Mouse (Mus musculus) heart, postnatal 0 days (tissue): Measurements from ENCODE around the gene Lck. TPM values are rescaled to one million over a fixed set of nuclear protein-coding genes. Genes with fewer than 3 reads are reported as not detected.
"Not testable (repeated sequence)": the region's sequence is repeated elsewhere in the genome, so short reads cannot be mapped to it uniquely, and the experiment has no call there.

Experiments
- ATAC-seq: fragments of 200-750 bp; cut with Nextera tagmentation; 2 replicates; pipeline ENCODE4 v1.8.0; 2017; ENCODE audit warnings: low read depth, moderate number of reproducible peaks, moderate library complexity; ENCODE audit not compliant: insufficient read depth
- DNase-seq: peaks from one replicate; pipeline ENCODE4 v3.0.0-alpha.2; 2016; ENCODE audit warnings: low spot score
- H3K27ac ChIP-seq: fragments of 300-500 bp; sonication (generic); 2 replicates; pipeline ENCODE4 v1.5.1; 2014; ENCODE audit warnings: low read depth, mild to moderate bottlenecking
- H3K27me3 ChIP-seq: fragments of 300-500 bp; sonication (generic); 2 replicates; pipeline ENCODE4 v1.6.1; 2014; ENCODE audit warnings: low read length, mixed read lengths; ENCODE audit not compliant: control insufficient read depth, insufficient read depth
- H3K36me3 ChIP-seq: fragments of 300-500 bp; sonication (generic); replicated peaks from 2 replicates; pipeline ENCODE4 v1.6.1; 2014; ENCODE audit warnings: low read length, mixed read lengths; ENCODE audit not compliant: control insufficient read depth, insufficient read depth
- H3K4me1 ChIP-seq: fragments of 300-500 bp; sonication (generic); 2 replicates; pipeline ENCODE4 v1.6.1; 2014; ENCODE audit warnings: antibody characterized with exemption; ENCODE audit not compliant: control insufficient read depth, insufficient read depth
- H3K4me2 ChIP-seq: fragments of 300-500 bp; sonication (generic); 2 replicates; pipeline ENCODE4 v1.6.1; 2014; ENCODE audit warnings: low read depth, mild to moderate bottlenecking, low read length, moderate library complexity
- H3K4me3 ChIP-seq: fragments of 300-500 bp; sonication (generic); 2 replicates; pipeline ENCODE4 v1.5.1; 2014; ENCODE audit warnings: low read depth, low read length
- H3K9ac ChIP-seq: fragments of 300-500 bp; sonication (generic); replicated peaks from 2 replicates; pipeline ENCODE4 v1.6.1; 2014; ENCODE audit warnings: low read depth, low read length, mixed read lengths
- H3K9me3 ChIP-seq: fragments of 300-500 bp; sonication (generic); replicated peaks from 2 replicates; pipeline ENCODE4 v1.6.1; 2016; ENCODE audit warnings: low read length; ENCODE audit not compliant: control insufficient read depth
- CTCF ChIP-seq: IDR thresholded peaks from 2 replicates; pipeline ENCODE4 v1.5.1; 2016; ENCODE audit warnings: antibody characterized with exemption, control low read depth, low read depth
- EP300 ChIP-seq: IDR thresholded peaks from 2 replicates; pipeline ENCODE4 v1.6.1; 2016; ENCODE audit warnings: antibody characterized with exemption, low read depth
- WGBS: fragments of 180-500 bp; shearing (Covaris S2); extraction: QIAGEN DNeasy Blood & Tissue Kit; methylation state at CpG from one replicate; pipeline ENCODE4 v1.1.7; 2014; 5-methylcytosine and 5-hydroxymethylcytosine counted together
- polyA plus RNA-seq: library from polyadenylated mRNA; unstranded; fragments of >200 nt; fragmentation: Nextera tagmentation; extraction: Ambion mirVana; gene quantifications from 2 replicates; pipeline ENCODE4 v1.2.1, GENCODE M21; 2015
- total RNA-seq: library from RNA; depleted of rRNA; stranded (reverse); fragments of >200 nt; gene quantifications from 2 replicates; pipeline ENCODE4 v1.2.3, GENCODE M21; 2014; ENCODE audit warnings: low replicate concordance

Lck gene
- total and polyA plus RNA-seq, 2 experiments from 2014 or later: 0.71 to 2.0 TPM

DNA sequence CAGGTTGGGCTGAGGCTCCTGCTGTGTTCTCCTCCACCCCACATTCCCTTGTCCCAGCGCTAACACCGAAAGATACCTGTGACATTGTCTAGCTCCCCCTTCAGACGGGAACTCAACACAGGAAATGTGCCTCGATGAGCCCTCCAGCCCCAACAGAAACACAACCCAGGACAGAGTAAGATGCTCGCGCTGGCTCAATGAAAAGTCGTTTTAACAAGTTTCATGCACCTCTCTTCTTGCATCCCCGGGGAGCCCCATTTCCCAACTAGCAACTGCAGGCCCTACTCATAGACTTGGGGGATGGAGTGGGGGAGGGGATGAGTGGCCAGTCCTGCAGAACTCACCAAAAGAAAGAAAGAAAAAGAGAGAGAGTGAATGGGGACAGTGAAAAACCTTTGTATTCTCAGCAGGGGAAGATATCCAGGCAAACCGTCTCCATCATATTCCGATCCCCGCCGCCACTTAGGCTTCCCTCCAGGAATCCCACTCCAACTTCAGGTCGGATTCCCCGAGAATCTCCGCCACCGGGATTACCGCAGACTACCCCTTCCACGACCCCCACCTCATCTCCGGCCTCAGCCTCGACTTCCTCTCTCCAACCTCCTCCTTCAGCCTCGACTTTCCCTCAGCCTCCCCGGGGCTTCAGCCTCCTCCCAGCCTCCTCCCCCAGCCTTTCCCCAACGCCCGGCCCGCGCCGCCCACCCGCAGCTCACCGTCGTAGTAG lies 31.4 kb downstream of the Lck start:
- DNase-seq: no peak
- no peaks in the 10 kb centered on the region for H3K9me3 ChIP-seq
- peak overlapping the region; percentile 79 for H3K4me2 ChIP-seq
- peaks cover 13% of the 10 kb centered on the region for H3K4me1 ChIP-seq
- no peak for TF ChIP-seq EP300
- peak; percentile 17; the same call in 1 of the 2 replicates for TF ChIP-seq CTCF
- WGBS: 1% methylated on average over 30 of the region's 30 CpGs
- peak overlapping the region; percentile 85 for H3K4me3 ChIP-seq
- H3K9ac ChIP-seq: peak overlapping the region; percentile 89
- peak; percentile 3; the same call in 1 of the 2 replicates for ATAC-seq
- peak overlapping the region; percentile 76 for H3K27ac ChIP-seq
- H3K27me3 ChIP-seq: no peaks in the 10 kb centered on the region
- H3K36me3 ChIP-seq: peaks cover 5% of the 10 kb centered on the region; the same call in 1 of the 2 replicates

DNA sequence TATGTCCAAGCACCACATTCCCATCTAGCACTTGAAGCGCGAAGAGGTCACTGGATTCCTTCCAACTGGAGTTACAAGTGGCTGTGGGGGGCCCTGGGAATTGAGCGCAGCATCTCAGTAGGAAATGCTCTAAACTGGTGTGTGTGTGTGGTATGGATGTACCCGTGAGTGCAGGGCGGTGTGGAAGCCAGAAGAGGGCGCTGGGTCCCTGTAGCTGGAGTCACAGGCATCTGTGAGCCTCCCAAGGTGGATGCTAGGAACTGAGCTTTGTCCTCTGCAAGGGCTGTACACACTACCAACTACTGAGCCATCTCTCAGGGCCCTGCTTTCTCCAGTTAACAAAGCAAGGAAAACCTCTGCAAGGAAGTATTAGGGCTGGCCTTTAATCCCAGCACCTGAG lies 33.4 kb downstream of the Lck start:
- ATAC-seq (no peak), DNase-seq (no peak)
- Histone ChIP-seq H3K4me3 (no peak overlapping the region), H3K36me3 (peaks cover 5% of the 10 kb centered on the region; the same call in 1 of the 2 replicates), H3K9me3 (no peaks in the 10 kb centered on the region), H3K27ac (no peak overlapping the region), H3K9ac (no peak overlapping the region), H3K4me1 (peaks cover 13% of the 10 kb centered on the region), H3K4me2 (no peak overlapping the region), H3K27me3 (no peaks in the 10 kb centered on the region)
- WGBS: 65% methylated on average over 6 of the region's 6 CpGs
- peak; percentile 29 for TF ChIP-seq CTCF
- no peak for TF ChIP-seq EP300

DNA sequence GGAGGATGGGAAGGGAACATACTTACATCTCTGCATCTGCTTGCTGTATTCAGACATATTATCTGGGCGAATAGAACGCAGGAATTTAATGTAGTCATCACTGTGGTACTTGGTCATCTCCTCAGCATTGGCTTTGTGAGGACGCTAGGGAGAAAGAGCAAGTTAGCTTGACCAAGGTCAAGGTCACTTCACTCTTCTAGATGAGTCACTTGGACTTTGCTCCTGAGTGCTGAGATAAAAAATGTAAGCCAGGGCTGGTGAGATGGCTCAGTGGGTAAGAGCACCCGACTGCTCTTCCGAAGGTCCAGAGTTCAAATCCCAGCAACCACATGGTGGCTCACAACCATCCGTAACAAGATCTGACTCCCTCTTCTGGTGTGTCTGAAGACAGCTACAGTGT lies 44.5 kb downstream of the Lck start:
- WGBS: 85% methylated on average over 5 of the region's 6 CpGs
- H3K9me3 ChIP-seq, H3K27ac ChIP-seq, ATAC-seq, H3K9ac ChIP-seq, H3K4me3 ChIP-seq, H3K27me3 ChIP-seq, DNase-seq, H3K4me1 ChIP-seq, H3K4me2 ChIP-seq: not testable (repeated sequence)
- peaks cover 67% of the 10 kb centered on the region for H3K36me3 ChIP-seq

DNA sequence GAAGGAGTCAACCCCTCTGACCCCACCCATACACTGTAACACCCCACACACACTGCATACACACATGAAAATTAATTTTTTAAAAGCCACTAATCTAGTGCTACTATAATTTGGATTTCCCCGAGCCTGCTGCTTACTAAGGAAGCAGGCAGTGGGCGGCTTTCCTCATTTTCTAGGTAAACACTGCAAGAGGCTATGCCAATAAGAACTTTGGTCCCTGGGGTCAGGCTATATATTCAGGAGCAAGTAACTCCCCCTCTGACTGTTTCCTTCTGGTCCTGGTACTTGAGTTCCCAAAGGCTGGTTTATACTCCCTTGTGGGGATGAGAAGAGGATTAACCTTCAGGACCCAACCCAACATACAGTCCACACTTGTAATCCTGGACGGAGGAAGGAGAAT lies 47.6 kb downstream of the Lck start:
- DNase-seq: no peak
- H3K36me3 ChIP-seq: peaks cover 74% of the 10 kb centered on the region
- no peaks in the 10 kb centered on the region for H3K9me3 ChIP-seq
- H3K27ac ChIP-seq: peak overlapping the region; percentile 66
- no peak for TF ChIP-seq EP300
- no peak for TF ChIP-seq CTCF
- no peak for ATAC-seq
- H3K27me3 ChIP-seq: no peaks in the 10 kb centered on the region
- H3K9ac ChIP-seq: no peak overlapping the region
- 78% methylated on average over 3 of the region's 3 CpGs for WGBS
- H3K4me1 ChIP-seq: peaks cover 4% of the 10 kb centered on the region; the same call in 1 of the 2 replicates
- no peak overlapping the region for H3K4me2 ChIP-seq
- no peak overlapping the region for H3K4me3 ChIP-seq

DNA sequence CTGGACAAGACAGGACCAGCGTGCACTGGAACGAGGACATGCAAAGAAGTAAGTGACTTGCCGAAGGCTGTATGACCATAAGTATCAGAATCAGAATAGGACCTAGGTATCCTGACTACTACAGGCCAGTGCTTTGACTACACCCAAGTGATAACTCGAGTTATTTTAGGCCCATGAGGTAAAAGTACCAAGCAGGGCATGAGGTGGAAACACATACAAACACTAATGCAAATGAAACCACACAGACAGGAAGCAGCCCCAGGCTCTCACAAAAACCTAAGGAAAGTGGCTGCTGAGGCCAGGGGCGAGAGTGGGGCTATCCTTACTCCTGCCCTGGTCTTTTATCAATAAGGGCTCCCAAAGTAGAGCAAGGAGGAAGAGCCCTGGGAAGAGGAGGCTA lies 48.1 kb downstream of the Lck start:
- H3K27me3 ChIP-seq: no peaks in the 10 kb centered on the region
- no peak overlapping the region for H3K9ac ChIP-seq
- ATAC-seq: peak; percentile 88
- H3K4me3 ChIP-seq: no peak overlapping the region
- peaks cover 4% of the 10 kb centered on the region; the same call in 1 of the 2 replicates for H3K4me1 ChIP-seq
- TF ChIP-seq EP300 (no peak), CTCF (peak; percentile 20)
- H3K36me3 ChIP-seq: peaks cover 74% of the 10 kb centered on the region
- H3K4me2 ChIP-seq: no peak overlapping the region
- DNase-seq: peak; percentile 55
- H3K9me3 ChIP-seq: no peaks in the 10 kb centered on the region
- WGBS: 53% methylated on average over 5 of the region's 5 CpGs
- H3K27ac ChIP-seq: peak overlapping the region; percentile 66

DNA sequence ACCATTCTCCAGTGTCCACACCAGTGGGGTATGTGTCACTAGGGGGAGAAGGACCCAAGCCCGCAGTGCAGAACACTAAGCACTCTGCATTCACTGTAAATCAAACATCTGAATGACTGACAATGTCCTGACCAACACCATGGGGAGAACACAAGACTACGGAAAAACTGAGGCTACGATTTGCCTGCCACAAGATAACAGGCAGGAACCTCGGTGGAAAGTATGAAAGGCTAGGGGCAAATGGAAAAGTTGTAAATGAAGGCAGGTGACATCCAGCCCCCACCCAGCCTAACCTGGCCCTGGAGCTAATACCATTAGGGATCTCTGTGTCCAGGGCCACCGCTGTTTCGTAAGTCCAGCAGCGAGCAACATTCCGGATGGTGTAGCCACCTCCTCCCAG lies 54.9 kb downstream of the Lck start:
- WGBS: 81% methylated on average over 8 of the region's 8 CpGs
- no peak overlapping the region for H3K27ac ChIP-seq
- DNase-seq (no peak), ATAC-seq (no peak)
- H3K9ac ChIP-seq: no peak overlapping the region
- no peaks in the 10 kb centered on the region for H3K27me3 ChIP-seq
- H3K4me3 ChIP-seq: no peak overlapping the region
- no peaks in the 10 kb centered on the region for H3K9me3 ChIP-seq
- peaks cover 66% of the 10 kb centered on the region for H3K36me3 ChIP-seq
- TF ChIP-seq CTCF (no peak), EP300 (no peak)
- H3K4me2 ChIP-seq: no peak overlapping the region
- no peaks in the 10 kb centered on the region for H3K4me1 ChIP-seq
